Mouse (Mus musculus) megakaryocyte-erythroid progenitor cell, adult 5-6 weeks (primary cell): ENCODE data around the gene Slc38a3. TPM values are rescaled to one million over a fixed set of nuclear protein-coding genes. Genes with fewer than 3 reads are reported as not detected.

Source experiments
- ATAC-seq: replicated peaks from 2 replicates; pipeline ENCODE4 v1.8.0; 2016; ENCODE audit warnings: mild to moderate bottlenecking, inconsistent platforms; ENCODE audit not compliant: severe bottlenecking, poor library complexity, low FRiP score, low TSS enrichment
- total RNA-seq, 2 experiments: library from RNA; stranded (forward) in 1 of 2; stranded (reverse) in 1 of 2; fragments of 200-1000, 215-1000 nt in 1 of 2; fragments of >200 nt in 1 of 2; fragmentation: Nextera tagmentation in 1 of 2; gene quantifications; 2 replicates each; pipeline ENCODE4 v1.2.3; 2014 to 2017

Gene Slc38a3
- total RNA-seq, 2 experiments from 2014 or later = not detected

GRCm38 (mm10) chr9:107696845-107697610 lies 27.7 kb upstream of the Slc38a3 start:
- no peak for ATAC-seq

DNA sequence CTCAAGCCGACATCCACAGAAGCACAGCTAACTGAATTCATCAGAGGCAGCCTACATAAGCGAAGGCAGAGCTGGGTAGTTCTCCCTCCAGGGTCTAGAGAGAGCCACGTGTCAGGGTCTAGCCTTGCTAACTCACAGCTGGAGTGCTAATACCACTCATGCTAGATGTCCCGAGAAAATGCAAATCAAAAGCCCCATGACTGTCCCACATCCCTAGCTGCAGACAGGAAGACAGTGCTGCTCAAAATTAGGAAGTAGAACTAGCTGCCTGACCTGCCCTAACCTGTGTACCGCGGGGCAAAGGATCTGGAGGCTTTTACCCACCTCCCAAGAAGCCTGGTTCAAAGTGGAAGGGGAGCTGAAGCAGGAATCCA lies 26.8 kb upstream of the Slc38a3 start:
- ATAC-seq = no peak

- no peak for ATAC-seq
These were observed 26.2 kb upstream of the Slc38a3 start for GRCm38 (mm10) chr9:107695441-107696105.

DNA sequence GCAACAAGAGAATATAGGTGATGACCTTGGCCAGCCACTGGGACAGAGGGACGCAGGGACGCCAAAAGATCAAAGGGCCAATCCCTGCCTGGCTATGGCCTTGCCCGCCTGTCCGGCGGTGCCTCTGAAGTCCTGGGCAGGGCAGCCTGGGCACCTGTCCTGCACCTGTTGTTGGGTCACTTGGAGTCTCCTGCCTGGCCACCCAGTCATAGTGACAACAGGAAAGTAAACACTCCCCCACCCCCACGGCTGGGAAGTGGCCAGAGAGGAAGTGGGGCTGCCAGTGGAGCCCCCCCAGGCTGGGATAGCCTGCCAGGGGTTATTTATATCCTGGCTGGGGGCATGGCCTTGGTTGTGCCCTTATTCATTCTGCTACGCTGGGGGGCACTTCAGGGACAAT lies 25.3 kb upstream of the Slc38a3 start:
- ATAC-seq = no peak

DNA sequence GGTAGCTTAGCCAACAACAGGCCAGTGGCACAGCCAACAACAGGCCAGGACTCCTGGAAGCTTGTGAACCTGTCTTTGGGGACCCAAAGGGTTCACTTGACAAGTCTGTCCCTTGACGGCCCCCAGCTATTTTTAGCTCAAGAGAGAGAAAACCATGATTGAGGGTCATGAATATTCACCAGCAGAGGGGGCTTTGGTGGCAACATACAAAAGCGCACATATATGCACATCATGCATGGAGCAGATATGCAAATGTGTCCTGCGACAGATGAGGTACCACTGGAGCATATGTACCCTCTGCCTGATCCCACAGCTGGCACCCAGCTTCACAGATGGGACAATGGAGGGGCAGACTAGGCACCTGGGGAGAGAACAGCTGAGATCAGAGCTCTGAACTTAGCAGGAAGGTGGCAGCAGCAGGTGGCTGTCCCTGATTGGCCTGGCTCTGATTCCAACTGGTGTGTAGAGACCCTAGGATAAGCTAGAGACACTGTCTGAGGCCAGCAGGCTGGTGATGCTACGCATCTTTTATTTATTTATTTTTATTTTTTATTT lies 24.2 kb upstream of the Slc38a3 start:
- ATAC-seq = no peak

- ATAC-seq = no peak
These were observed 23.5 kb upstream of the Slc38a3 start for GRCm38 (mm10) chr9:107692785-107693184.

DNA sequence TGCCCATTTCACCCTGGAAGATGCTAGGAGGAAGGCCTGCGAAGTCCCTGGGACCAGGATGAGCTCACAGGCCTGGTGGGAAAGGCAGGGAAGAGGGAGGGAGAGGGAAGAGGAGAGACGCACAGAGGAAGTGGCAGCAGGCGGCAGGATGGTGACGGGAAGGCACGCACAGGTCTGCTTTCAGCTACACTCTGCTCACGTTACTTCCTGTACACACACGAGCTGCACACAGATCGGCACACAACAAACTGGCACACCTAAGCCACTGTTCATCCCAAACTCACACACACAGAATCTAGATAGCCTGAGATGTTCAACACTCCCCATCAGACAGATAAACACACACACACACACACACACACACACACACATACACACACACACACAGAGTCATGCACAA lies 21.1 kb upstream of the Slc38a3 start:
- ATAC-seq = no peak

GRCm38 (mm10) chr9:107688939-107689338 lies 19.6 kb upstream of the Slc38a3 start:
- ATAC-seq = no peak

- ATAC-seq = no peak
These were observed 19.1 kb upstream of the Slc38a3 start for GRCm38 (mm10) chr9:107688415-107688814.

DNA sequence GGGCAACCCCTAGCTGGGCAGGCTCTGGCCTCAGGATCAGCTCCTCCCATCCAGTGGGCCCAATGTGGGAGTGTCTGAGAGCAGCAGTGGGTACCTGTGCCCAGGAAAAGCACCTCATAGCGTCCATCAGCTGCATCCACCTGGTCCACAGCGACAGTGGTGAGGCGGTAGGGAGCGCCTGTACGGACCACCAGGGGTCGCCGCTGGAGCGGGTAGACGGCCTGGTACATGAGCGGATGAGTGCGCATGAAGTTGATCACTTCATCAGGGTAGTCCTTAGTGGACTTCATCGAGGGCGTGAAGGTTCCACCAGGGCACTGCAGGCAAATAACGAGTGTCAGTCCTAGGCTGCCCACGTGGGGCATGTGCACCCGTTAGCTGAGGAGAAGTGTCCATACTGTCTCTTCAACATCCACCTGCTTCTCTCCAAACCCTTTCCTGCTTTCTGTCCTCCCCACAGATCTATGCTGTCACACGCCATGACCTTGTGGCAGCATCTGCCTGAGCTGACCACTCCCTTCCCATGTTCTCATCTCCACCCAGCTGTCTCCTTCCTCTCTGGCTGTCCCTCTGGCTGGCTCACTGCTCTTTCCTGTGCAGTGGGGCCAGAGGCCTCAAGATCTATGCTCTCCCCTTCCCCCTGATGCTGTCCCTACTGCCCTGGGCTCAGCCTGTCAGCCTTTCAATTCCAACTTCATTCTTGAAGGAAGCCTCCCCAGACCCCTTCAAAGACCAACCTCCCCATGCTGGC lies 16.1 kb upstream of the Slc38a3 start:
- peak; percentile 70 for ATAC-seq

DNA sequence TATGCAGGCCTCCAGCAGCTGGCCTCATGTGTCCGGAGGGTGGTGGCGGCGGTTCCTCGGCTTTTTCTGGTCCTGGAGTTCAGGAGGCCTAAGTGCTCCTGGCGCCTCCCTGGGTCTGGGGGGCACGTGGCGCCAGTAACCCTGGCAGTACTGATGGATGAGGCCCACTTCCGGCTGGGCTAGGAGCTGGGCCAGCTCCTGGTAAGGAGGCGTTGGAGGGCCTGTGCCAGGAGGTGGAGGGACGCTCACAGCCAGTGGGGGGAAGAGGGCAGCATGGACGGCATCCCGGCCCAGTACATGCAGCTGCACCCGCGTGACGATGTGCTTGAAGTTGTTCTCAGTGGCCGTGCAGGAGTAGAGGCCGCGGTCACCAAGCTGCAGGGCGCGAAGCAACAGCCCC lies 13.1 kb upstream of the Slc38a3 start:
- no peak for ATAC-seq

- no peak for ATAC-seq
These were observed 10.2 kb upstream of the Slc38a3 start, which contains the start of gene Gnat1 for GRCm38 (mm10) chr9:107679501-107679900. Gene Gnat1 (minus strand): TSS chr9:107679712.

- ATAC-seq = no peak
These were observed 9.5 kb upstream of the Slc38a3 start for GRCm38 (mm10) chr9:107678861-107679260.

GRCm38 (mm10) chr9:107677819-107678526 lies 8.6 kb upstream of the Slc38a3 start:
- peak; percentile 35; the same call in 1 of the 2 replicates for ATAC-seq

DNA sequence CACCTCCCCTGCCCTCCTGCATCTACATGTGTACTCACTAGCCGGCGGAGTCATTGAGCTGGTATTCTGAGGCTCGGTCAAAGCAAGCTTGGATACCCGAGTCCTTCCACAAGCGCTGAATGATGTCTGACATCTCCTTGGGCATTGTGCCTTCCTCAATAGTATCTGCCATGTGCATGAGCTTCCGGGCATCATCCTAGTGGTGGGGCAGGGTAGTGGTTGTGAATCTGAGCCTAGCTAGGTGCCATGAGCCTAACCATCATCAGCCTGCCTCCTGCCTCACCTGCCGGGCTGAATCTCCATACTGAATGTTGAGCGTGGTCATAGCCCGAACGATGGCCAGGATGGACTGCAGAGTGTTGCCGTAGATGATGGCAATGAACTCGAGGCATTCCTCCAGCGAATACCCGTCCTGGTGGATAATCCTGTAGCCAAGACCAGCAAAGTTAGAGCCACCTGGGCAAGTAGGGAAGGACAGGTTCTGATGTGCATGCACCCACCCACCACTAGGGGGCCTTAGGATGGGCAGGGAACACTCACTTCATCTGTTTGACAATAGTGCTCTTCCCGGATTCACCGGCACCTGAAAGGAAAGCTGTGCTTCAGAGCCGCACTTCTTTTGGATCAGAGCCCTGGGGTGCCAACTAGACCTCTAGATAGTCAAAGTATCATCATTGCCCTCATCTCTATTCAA lies 7.9 kb upstream of the Slc38a3 start:
- peak; percentile 61 for ATAC-seq

- ATAC-seq = no peak
These were observed 7.0 kb upstream of the Slc38a3 start for GRCm38 (mm10) chr9:107676302-107676701.

DNA sequence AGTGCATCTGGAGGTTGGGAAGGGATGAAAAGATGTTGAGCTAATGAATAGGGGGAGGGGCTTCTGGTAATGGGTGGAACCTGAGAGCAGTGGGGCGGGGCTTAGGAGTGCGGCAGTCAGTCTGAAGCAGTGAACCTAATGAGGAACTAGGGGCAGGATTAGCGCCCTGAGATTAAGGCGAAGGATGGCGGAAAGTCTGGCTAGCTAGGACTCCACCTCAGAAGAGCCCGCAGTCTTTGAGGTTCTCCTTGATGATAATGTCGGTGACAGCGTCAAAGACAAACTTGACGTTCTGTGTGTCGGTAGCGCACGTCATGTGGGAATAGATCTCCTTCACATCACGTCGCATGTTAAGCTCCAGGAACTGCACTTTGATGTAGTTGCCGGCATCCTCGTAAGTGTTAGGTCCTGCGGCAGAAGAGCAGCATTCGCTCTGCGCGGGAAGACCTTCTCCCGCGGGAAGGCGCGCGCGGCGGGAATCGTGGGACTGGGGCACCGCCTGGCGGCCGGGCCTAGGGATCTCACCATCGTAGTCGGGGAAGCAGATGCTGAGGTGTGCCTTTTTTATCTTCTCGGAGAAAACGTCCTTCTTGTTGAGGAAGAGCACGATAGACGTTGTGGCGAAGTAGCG lies 6.5 kb upstream of the Slc38a3 start:
- peak; percentile 70 for ATAC-seq

- no peak for ATAC-seq
These were observed 5.5 kb upstream of the Slc38a3 start for GRCm38 (mm10) chr9:107674609-107675429.
